Mouse (Mus musculus): ENCODE data around the gene Agbl1. TPM values are rescaled to one million over a fixed set of nuclear protein-coding genes. Genes with fewer than 3 reads are reported as not detected.

Agbl1 gene
- polyA plus RNA-seq, 1 experiment from 2014 or later = not detected

DNA sequence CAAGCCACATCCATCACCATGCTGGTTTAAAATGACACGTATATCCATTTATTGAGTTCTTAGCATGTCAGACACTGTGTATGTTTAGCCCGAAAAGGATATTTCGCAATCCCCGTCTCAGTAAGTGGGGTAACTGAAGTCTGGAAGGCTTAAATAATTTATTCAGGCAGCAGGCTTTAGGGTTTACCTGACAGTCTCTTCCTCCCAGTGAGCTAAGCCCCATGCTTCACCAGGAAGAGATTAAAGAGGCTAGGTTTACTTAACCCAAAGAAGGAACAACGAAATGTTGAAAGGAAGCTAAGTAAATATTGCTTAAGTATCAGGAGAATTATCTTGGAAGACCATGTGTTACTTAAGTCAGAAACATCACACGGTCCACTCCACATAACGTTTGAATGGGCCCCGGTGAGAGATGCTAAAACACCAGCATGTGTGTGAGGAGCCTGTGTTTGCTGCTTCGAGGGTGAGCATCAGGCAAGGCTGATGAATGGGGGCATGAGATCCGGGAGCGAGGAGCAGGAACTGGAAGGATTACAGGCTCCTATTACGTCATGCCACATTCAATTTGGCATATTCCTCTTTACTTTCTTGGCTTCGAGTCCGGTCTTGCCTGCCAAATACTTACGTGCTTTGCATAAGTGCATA, 162.7 kb downstream of the Agbl1 start:
- 26% methylated on average over 15 of the region's 15 CpGs for WGBS
- Histone ChIP-seq H3K4me2 (peak overlapping the region; percentile 53), H3K9ac (replicated peaks) (no peak overlapping the region), H3K4me1 (replicated peaks) (peaks cover 4% of the 10 kb centered on the region), H3K9me3 (no peaks in the 10 kb centered on the region), H3K4me3 (replicated peaks) (0 out of 2 replicates have a peak overlapping the region, but pooled peaks have one; percentile 29), H3K27me3 (peaks cover 18% of the 10 kb centered on the region; the same call in 1 of the 2 replicates), H3K27ac (no peak overlapping the region), H3K36me3 (no peaks in the 10 kb centered on the region)
- peak; percentile 26; the same call in 1 of the 2 replicates for ATAC-seq (ENCODE audit: insufficient number of reproducible peaks, insufficient read depth, low FRiP score, low TSS enrichment, low read depth)

DNA sequence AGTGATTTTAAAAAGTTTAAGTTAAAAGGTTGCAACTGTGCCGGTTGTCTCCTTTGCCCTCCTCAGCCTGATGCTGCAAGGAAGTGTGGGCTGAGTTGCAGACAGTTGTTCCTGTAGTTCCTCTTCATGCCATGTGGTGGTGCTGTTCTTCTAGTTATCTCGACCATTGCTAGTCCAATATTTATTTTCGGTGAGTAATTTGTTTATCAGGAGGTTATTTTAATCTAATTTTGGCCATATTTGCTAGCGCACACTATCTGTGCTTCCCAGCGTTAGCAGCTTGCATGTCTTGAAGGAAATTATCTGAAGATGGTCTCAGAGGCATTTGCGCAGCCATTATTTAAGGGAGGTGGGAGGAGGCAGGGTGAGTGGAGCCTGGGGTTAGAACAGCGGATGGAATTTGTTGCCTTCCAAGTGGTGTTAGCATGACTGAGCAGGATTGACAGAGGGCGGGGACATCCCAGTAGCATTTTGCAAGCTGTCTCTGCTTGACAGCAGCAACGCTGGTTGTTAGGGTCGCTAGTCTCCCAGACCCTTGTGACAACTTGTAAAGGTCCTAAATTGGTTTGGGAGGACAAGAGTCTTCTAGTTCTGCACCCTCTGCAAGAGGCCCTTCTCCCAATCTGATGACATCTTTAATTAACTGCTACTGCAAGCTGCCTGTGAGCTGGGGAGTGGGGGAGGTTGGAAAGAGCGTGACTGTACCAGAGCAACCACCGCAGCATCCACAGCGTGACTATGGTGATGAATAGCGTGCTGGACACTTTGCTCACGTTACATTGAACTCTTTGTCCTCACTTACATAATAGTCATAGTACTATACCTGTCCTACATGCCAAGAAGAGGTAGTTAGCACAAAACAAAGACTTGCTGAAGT, 163.5 kb downstream of the Agbl1 start:
- H3K4me1 ChIP-seq (replicated peaks) = peaks cover 4% of the 10 kb centered on the region
- peaks cover 21% of the 10 kb centered on the region; the same call in 1 of the 2 replicates for H3K27me3 ChIP-seq
- no peak overlapping the region for H3K27ac ChIP-seq
- no peaks in the 10 kb centered on the region for H3K9me3 ChIP-seq
- peak overlapping the region; percentile 29 for H3K4me3 ChIP-seq (replicated peaks)
- no peak overlapping the region for H3K9ac ChIP-seq (replicated peaks)
- no peaks in the 10 kb centered on the region for H3K36me3 ChIP-seq
- 23% methylated on average over 15 of the region's 15 CpGs for WGBS
- peak; percentile 68; the same call in 1 of the 2 replicates for ATAC-seq (ENCODE audit: insufficient number of reproducible peaks, insufficient read depth, low FRiP score, low TSS enrichment, low read depth)
- H3K4me2 ChIP-seq = peak overlapping the region; percentile 53

DNA sequence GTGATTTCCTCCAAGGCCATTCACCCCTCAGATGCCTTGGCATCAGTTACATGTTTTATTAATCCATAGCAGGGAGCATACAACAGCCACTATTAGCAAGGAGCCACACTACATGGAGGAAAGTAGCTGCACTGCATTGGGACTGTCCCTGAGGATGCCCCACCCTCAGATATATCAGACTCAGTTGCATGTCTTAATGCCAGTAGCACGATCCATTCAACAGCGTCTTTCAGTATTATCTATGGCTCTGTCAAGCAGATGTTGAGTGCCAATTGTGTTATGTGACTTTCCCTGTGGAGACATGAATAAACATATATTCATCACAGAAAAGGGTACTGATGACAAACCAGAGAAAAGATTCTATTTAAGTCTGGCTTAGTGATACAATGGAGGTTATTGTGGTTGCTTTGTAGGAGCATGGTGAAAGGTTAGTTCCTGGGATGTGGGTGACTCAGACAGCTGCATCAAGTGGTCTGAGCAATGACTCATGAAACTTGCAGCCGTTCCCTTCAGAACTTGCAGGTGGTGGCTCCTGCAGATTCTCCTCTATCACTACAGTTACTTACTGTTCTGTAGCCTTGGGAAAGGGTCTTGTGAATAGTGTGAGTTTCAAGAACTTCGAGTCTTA, 178.4 kb downstream of the Agbl1 start:
- Histone ChIP-seq H3K4me2 (no peak overlapping the region), H3K27me3 (peaks cover 3% of the 10 kb centered on the region; the same call in 1 of the 2 replicates), H3K9ac (replicated peaks) (no peak overlapping the region), H3K4me1 (replicated peaks) (no peaks in the 10 kb centered on the region), H3K27ac (no peak overlapping the region), H3K36me3 (no peaks in the 10 kb centered on the region), H3K4me3 (replicated peaks) (no peak overlapping the region), H3K9me3 (no peaks in the 10 kb centered on the region)
- ATAC-seq (ENCODE audit: insufficient number of reproducible peaks, insufficient read depth, low FRiP score, low TSS enrichment, low read depth) = no peak
- WGBS = 90% methylated on average over 4 of the region's 4 CpGs

DNA sequence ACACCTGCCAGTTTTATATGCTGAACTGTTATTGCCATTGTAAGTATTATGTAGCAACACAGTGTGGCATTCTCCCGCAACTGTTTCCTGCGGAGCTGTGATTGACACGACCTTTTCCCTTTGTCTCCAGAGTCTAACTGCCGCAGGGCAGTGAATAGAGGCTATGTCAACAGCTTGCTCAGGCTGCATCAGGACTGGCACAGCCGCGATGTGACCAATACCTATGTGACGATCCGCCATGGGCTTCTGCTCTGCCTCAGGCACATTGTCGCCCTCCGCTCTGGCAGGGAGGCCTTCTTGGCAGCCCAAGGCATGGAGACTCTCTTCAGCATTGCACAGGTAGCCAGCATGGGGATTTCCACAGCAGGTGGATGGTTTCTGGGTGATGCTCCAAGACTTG, 179.3 kb downstream of the Agbl1 start:
- Histone ChIP-seq H3K36me3 (no peaks in the 10 kb centered on the region), H3K4me1 (replicated peaks) (no peaks in the 10 kb centered on the region), H3K4me3 (replicated peaks) (no peak overlapping the region), H3K27me3 (peaks cover 3% of the 10 kb centered on the region; the same call in 1 of the 2 replicates), H3K4me2 (no peak overlapping the region), H3K27ac (no peak overlapping the region), H3K9ac (replicated peaks) (no peak overlapping the region), H3K9me3 (no peaks in the 10 kb centered on the region)
- 90% methylated on average over 10 of the region's 10 CpGs for WGBS
- ATAC-seq (ENCODE audit: insufficient number of reproducible peaks, insufficient read depth, low FRiP score, low TSS enrichment, low read depth) = no peak

DNA sequence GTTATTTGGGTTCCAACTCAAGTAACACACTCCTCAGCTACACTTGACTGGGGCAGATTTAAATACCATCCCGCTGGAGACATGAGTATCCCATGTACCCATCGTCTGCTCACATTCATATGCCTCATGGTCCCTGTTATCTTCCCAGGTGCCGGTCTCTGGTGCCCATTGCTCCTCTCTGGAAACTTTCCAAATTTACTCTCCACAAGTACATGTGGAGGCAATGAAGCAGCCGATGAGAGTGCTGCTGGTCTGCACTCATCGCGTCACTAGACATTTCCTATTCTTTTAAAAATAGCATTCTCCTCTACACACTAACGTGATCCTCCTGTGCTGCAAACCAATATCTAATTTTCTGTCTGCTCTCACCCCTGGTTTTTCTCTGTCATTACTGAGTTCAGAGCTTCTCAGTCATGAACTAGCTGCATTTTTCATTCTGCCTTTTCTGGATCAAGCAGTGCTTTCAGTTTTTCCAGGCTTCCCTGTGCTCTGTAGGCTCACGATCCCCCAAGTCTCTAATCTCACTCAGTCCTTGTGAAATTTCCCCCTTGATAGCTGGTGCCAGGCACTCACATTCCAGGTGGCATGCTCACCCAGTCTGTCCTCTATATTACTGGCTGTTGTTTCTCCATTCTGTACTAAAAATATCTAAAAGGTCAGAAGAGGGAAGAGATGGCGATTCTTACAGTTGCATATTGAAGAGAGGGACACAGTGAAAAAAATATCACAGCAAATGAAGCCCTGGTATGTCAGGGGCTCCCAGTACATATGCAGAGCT, 180.9 kb downstream of the Agbl1 start:
- no peak for ATAC-seq (ENCODE audit: insufficient number of reproducible peaks, insufficient read depth, low FRiP score, low TSS enrichment, low read depth)
- Histone ChIP-seq H3K4me3 (replicated peaks) (no peak overlapping the region), H3K4me2 (no peak overlapping the region), H3K9me3 (no peaks in the 10 kb centered on the region), H3K36me3 (no peaks in the 10 kb centered on the region), H3K27me3 (peaks cover 3% of the 10 kb centered on the region; the same call in 1 of the 2 replicates), H3K4me1 (replicated peaks) (no peaks in the 10 kb centered on the region), H3K9ac (replicated peaks) (no peak overlapping the region), H3K27ac (no peak overlapping the region)
- WGBS = 86% methylated on average over 9 of the region's 9 CpGs

DNA sequence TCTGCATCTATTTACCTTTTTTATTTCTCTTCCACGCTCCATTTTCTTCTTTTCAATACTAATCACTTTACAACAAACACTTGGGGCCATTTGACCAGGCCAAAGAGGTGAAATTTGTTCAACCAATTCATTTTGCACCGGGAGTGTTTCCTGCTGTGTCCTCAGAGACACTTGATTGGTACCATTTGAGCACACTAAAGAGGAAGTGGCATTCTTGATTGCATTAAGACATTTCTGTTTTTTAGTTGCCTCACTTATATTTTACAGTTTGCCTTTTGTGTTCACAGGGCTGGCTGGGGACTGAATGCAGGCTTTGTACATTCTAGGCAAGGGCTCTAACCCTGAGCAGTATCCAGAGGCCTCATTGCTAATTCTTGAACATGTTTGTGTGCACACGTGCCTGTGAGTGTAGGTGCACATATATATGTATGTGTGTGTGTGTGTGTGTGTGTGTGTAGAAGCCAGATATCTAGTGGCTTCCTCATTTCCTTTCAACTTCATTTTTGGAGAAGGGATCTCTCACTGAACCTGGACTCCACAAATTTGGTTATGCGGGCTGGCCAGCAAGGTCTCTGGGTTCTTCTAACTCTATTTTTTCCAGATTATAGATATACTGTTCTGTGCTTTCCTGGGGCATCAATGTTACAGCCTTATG, 182.4 kb downstream of the Agbl1 start:
- no peak overlapping the region for H3K27ac ChIP-seq
- no peaks in the 10 kb centered on the region for H3K4me1 ChIP-seq (replicated peaks)
- WGBS = 68% methylated on average over 4 of the region's 4 CpGs
- peaks cover 3% of the 10 kb centered on the region; the same call in 1 of the 2 replicates for H3K27me3 ChIP-seq
- no peak overlapping the region for H3K9ac ChIP-seq (replicated peaks)
- no peak overlapping the region for H3K4me3 ChIP-seq (replicated peaks)
- no peak for ATAC-seq (ENCODE audit: insufficient number of reproducible peaks, insufficient read depth, low FRiP score, low TSS enrichment, low read depth)
- no peaks in the 10 kb centered on the region for H3K36me3 ChIP-seq
- H3K4me2 ChIP-seq = no peak overlapping the region
- H3K9me3 ChIP-seq = no peaks in the 10 kb centered on the region

DNA sequence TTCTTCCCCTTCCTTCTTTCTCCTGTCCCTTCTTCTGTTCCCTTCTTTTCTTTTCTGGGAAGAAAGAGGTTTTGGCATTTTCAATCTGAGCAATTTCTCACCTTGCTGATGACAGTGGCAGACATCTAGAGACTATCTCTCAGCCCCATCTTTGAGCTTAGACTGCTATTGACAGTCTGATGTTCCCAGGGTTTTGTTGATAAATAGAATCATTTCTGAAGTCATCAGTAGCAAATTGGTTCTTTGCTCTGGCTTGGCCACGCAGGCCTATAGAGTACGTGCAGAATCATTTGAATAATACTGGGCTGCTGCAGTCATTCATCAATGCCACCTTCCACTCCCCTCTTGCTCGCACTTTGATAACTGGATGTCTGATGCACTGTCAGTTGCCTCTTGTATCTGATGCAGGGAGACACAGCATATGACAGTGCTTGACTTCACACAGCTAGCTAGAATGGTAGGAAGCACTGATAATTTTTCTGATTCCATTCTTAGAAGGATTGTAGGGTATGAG, 186.5 kb downstream of the Agbl1 start:
- Histone ChIP-seq H3K9me3 (no peaks in the 10 kb centered on the region), H3K36me3 (no peaks in the 10 kb centered on the region), H3K27me3 (no peaks in the 10 kb centered on the region), H3K4me3 (replicated peaks) (no peak overlapping the region), H3K4me2 (no peak overlapping the region), H3K9ac (replicated peaks) (no peak overlapping the region), H3K27ac (no peak overlapping the region), H3K4me1 (replicated peaks) (no peaks in the 10 kb centered on the region)
- ATAC-seq (ENCODE audit: insufficient number of reproducible peaks, insufficient read depth, low FRiP score, low TSS enrichment, low read depth) = no peak
- WGBS = 77% methylated on average over 3 of the region's 3 CpGs

DNA sequence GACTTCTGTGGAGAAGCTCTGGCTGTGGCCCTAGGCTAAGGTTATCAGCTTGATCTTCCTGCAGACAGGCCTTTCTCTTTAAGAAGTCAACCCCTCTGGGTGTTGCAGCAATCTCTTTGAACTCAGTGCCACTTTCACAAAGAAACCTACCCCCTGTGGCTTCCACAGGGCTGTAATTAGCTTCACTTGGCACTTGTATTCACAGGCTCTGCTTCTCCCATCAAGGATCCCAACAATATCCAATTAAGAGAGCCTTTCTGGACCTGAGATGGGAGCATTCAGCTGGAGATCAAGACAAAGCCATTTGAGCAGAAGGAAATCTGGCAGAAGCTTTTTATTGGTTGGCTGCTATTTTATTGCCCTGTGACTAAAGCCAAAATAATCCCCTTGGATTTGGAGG, 208.9 kb downstream of the Agbl1 start:
- no peak for ATAC-seq (ENCODE audit: insufficient number of reproducible peaks, insufficient read depth, low FRiP score, low TSS enrichment, low read depth)
- H3K9me3 ChIP-seq = no peaks in the 10 kb centered on the region
- H3K27me3 ChIP-seq = no peaks in the 10 kb centered on the region
- no peak overlapping the region for H3K4me3 ChIP-seq (replicated peaks)
- no peak overlapping the region for H3K27ac ChIP-seq
- H3K36me3 ChIP-seq = no peaks in the 10 kb centered on the region
- 0 out of 2 replicates have a peak, but pooled peaks cover 3% of the 10 kb centered on the region for H3K4me1 ChIP-seq (replicated peaks)
- H3K4me2 ChIP-seq = no peak overlapping the region
- H3K9ac ChIP-seq (replicated peaks) = no peak overlapping the region

DNA sequence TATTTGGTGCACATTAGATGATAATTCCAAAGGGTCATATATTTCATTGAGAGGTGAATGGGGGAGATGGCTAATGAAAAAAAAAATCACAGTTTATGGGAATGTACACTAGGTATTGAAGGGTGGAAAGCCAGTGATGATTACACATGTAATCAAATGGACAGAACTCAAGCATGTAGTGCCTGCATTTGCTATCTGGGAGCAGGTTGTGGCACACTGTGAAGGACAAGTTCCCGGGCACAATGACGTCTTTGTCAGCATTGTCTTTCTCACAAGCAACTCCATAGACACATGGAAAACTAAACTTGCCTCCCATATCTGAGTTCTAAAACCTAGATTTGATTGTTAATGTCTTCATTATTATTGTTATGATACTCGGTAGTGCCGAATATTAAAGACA, 209.3 kb downstream of the Agbl1 start:
- Histone ChIP-seq H3K9me3 (no peaks in the 10 kb centered on the region), H3K4me2 (no peak overlapping the region), H3K9ac (replicated peaks) (no peak overlapping the region), H3K27ac (no peak overlapping the region), H3K4me3 (replicated peaks) (no peak overlapping the region), H3K4me1 (replicated peaks) (0 out of 2 replicates have a peak, but pooled peaks cover 3% of the 10 kb centered on the region), H3K36me3 (no peaks in the 10 kb centered on the region), H3K27me3 (no peaks in the 10 kb centered on the region)
- WGBS = 70% methylated on average over 4 of the region's 4 CpGs
- ATAC-seq (ENCODE audit: insufficient number of reproducible peaks, insufficient read depth, low FRiP score, low TSS enrichment, low read depth) = no peak

DNA sequence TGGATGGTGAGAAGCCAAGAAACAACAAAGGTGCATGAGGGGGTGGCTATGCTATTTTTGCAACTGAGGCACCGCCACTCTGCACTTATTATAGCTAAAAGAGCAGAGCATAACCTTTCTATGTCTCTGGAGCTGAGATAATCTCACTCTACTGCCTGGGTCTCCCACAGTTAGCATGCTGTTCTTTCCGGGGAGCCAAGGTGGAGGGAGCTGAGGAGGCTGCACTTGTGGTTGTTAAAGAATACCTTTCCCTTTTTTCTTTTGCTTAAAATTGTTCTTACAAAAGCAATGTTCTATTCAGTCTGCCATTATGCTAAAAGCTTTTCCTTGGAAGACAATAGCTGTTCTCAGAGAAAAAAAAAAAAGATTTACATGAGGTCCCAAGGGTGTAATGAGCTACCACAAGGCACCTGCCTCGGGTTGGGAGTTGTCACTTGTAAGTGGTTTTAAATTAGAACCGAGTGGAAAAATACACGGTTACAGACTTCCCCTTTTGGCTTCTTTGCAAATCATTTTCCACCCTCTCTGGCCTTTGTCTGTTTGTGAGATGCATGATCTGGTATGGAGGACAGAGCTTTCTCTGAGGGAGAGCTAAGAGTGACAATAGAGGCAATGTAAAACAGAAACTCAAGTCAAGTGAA, 232.8 kb downstream of the Agbl1 start:
- no peaks in the 10 kb centered on the region for H3K4me1 ChIP-seq (replicated peaks)
- H3K27me3 ChIP-seq = no peaks in the 10 kb centered on the region
- WGBS = 64% methylated on average over 5 of the region's 5 CpGs
- no peak for ATAC-seq (ENCODE audit: insufficient number of reproducible peaks, insufficient read depth, low FRiP score, low TSS enrichment, low read depth)
- no peaks in the 10 kb centered on the region for H3K36me3 ChIP-seq
- no peak overlapping the region for H3K4me3 ChIP-seq (replicated peaks)
- H3K9ac ChIP-seq (replicated peaks) = no peak overlapping the region
- no peaks in the 10 kb centered on the region for H3K9me3 ChIP-seq
- H3K27ac ChIP-seq = no peak overlapping the region
- no peak overlapping the region for H3K4me2 ChIP-seq

Data from limb, embryonic 12.5 days (tissue).